19 mouse cellular contexts compared by ENCODE assay signal in genomic region chr2:120096711-120097110, GRCm38 (mm10). TPM values are rescaled to one million over a fixed set of nuclear protein-coding genes. Genes with fewer than 3 reads are reported as not detected.
DNase-seq lines count a peak whose midpoint lies in the region; ATAC-seq lines count a peak whose summit lies in the region.
"Had no signal": no experiment of that assay in that cellular context is flagged by ENCODE, and none has a peak within 500 bp of the region (broad histone marks: within the 10 kb centered on the region; RNA-seq: fewer than 3 reads in every experiment).

No protein-coding gene starts in this region.

- peak; percentile 90 for DNase-seq in heart, adult 11 months
- DNase-seq in heart, postnatal 4 days = no peak
- DNase-seq in heart, adult 18-20 months = no peak
- no peak for DNase-seq in c-Kit-positive CD71-positive TER-119-positive erythroid progenitor cells, embryonic 14.5 days (ENCODE audit: low spot score)
- DNase-seq: adrenal gland, postnatal 10 days; cerebellum, adult 18-20 months; cerebellum, adult 9-11 months; cerebellum, postnatal 36 days; kidney, adult 11 months; kidney, adult 9 months had no signal

- no peaks in the 10 kb centered on the region for H3K27me3 ChIP-seq in heart, embryonic 12.5 days (replicated peaks)
- no peaks in the 10 kb centered on the region for H3K27me3 ChIP-seq in megakaryocyte, embryonic 14.5 days (replicated peaks)
- no peaks in the 10 kb centered on the region for H3K27me3 ChIP-seq in kidney, embryonic 15.5 days
- H3K27me3 ChIP-seq: embryonic facial prominence, embryonic 13.5 days; forebrain, embryonic 12.5 days; hindbrain, embryonic 13.5 days had no signal

- H3K9ac ChIP-seq in heart, embryonic 12.5 days = 0 out of 2 replicates have a peak overlapping the region, but pooled peaks have one; percentile 6
- H3K9ac ChIP-seq in kidney, embryonic 15.5 days = no peak overlapping the region
- H3K9ac ChIP-seq: embryonic facial prominence, embryonic 13.5 days; forebrain, embryonic 12.5 days; hindbrain, embryonic 13.5 days had no signal

- H3K4me3 ChIP-seq in heart, embryonic 12.5 days = no peak overlapping the region
- peak overlapping the region; percentile 42 for H3K4me3 ChIP-seq in megakaryocyte, embryonic 14.5 days (replicated peaks)
- H3K4me3 ChIP-seq in kidney, embryonic 15.5 days (replicated peaks) = no peak overlapping the region
- H3K4me3 ChIP-seq: embryonic facial prominence, embryonic 13.5 days; forebrain, embryonic 12.5 days; hindbrain, embryonic 13.5 days had no signal

- no peaks in the 10 kb centered on the region for H3K9me3 ChIP-seq in heart, embryonic 12.5 days (replicated peaks)
- H3K9me3 ChIP-seq in megakaryocyte, embryonic 14.5 days = no peaks in the 10 kb centered on the region
- H3K9me3 ChIP-seq in kidney, embryonic 15.5 days (replicated peaks) = no peaks in the 10 kb centered on the region
- H3K9me3 ChIP-seq: embryonic facial prominence, embryonic 13.5 days; forebrain, embryonic 12.5 days; hindbrain, embryonic 13.5 days had no signal

- H3K4me2 ChIP-seq in heart, embryonic 12.5 days = no peak overlapping the region
- H3K4me2 ChIP-seq in kidney, embryonic 15.5 days = no peak overlapping the region
- H3K4me2 ChIP-seq: embryonic facial prominence, embryonic 13.5 days; forebrain, embryonic 12.5 days; hindbrain, embryonic 13.5 days had no signal

- H3K27ac ChIP-seq in heart, embryonic 12.5 days (ENCODE audit: poor library complexity, severe bottlenecking) = peak overlapping the region; percentile 70
- H3K27ac ChIP-seq in kidney, embryonic 15.5 days = no peak overlapping the region
- H3K27ac ChIP-seq: embryonic facial prominence, embryonic 13.5 days; forebrain, embryonic 12.5 days; hindbrain, embryonic 13.5 days; hindbrain, postnatal 0 days had no signal

- H3K4me1 ChIP-seq in heart, embryonic 12.5 days (replicated peaks) = peaks cover 58% of the 10 kb centered on the region
- H3K4me1 ChIP-seq in megakaryocyte, embryonic 14.5 days = peaks cover 85% of the 10 kb centered on the region
- peaks cover 4% of the 10 kb centered on the region; the same call in 1 of the 2 replicates for H3K4me1 ChIP-seq in kidney, embryonic 15.5 days
- H3K4me1 ChIP-seq: forebrain, embryonic 12.5 days; hindbrain, embryonic 13.5 days had no signal

- WGBS in heart, embryonic 12.5 days = 72% methylated on average over 6 of the region's 6 CpGs
- 91% methylated on average over 6 of the region's 6 CpGs for WGBS in kidney, embryonic 15.5 days

- peaks cover 45% of the 10 kb centered on the region for H3K36me3 ChIP-seq in heart, embryonic 12.5 days
- peaks cover 88% of the 10 kb centered on the region for H3K36me3 ChIP-seq in megakaryocyte, embryonic 14.5 days (replicated peaks; ENCODE audit: low read length)
- H3K36me3 ChIP-seq in kidney, embryonic 15.5 days = 0 out of 2 replicates have a peak, but pooled peaks cover 5% of the 10 kb centered on the region
- H3K36me3 ChIP-seq: forebrain, embryonic 12.5 days; hindbrain, embryonic 13.5 days had no signal

- ATAC-seq in heart, embryonic 12.5 days (ENCODE audit: insufficient number of reproducible peaks, low FRiP score) = no peak
- no peak for ATAC-seq in megakaryocyte, adult 5-6 weeks (ENCODE audit: poor library complexity, severe bottlenecking)
- ATAC-seq in kidney, embryonic 15.5 days (replicated peaks; ENCODE audit: low FRiP score) = no peak
- ATAC-seq: forebrain, embryonic 16.5 days; hindbrain, postnatal 0 days had no signal

RNA-seq across cellular contexts. Expression of gene Ehd4, which starts 57.7 kb away (rescaled TPM):
- 100 to 1,000 TPM; 461 to 503 TPM for total RNA-seq in heart, postnatal 4 days (2021)
- polyA plus RNA-seq in heart, embryonic 12.5 days (2016; fragmentation: Nextera tagmentation; extraction: Ambion mirVana) = 159 and 186 TPM in 2 replicates
- total RNA-seq in heart, adult 18-20 months (2021) = 100 to 1,000 TPM; 382 to 400 TPM
- 55.8 and 61.8 TPM in 2 replicates for polyA plus RNA-seq in megakaryocyte, embryonic 14.5 days (2012; ENCODE audit: insufficient read depth, low replicate concordance)
- 50.9 and 56.7 TPM in 2 replicates for total RNA-seq in megakaryocyte, adult 5-6 weeks (2015)
- total RNA-seq in megakaryocyte, adult 5-6 weeks (2017) = 77.5 and 92.9 TPM in 2 replicates
- 57.3 and 66.6 TPM in 2 replicates for polyA plus RNA-seq in kidney, embryonic 15.5 days (2015; fragmentation: Nextera tagmentation; extraction: Ambion mirVana)

Comparison
In these comparisons a context has a peak if more than half of its experiments do, and no peak if none do; other contexts are left out.
1. RNA of gene Ehd4, which starts 57.7 kb away (total RNA-seq): 461 to 503 TPM in heart, postnatal 4 days and 382 to 400 TPM in heart, adult 18-20 months; 50.9 to 92.9 TPM in megakaryocyte, adult 5-6 weeks; every median in the first group is over 4 times any median in the second.